Mouse (Mus musculus) heart, embryonic 10.5 days (tissue): ENCODE data around the gene Clec2i. TPM values are rescaled to one million over a fixed set of nuclear protein-coding genes. Genes with fewer than 3 reads are reported as not detected.
"Not testable (repeated sequence)": the region's sequence is repeated elsewhere in the genome, so short reads cannot be mapped to it uniquely, and the experiment has no call there.

Experiments
- DNase-seq: peaks from one replicate; pipeline ENCODE4 v3.0.0-alpha.2; 2017; ENCODE audit warnings: low spot score
- H3K27ac ChIP-seq: fragments of 300-500 bp; sonication (generic); 2 replicates; pipeline ENCODE4 v1.5.1; 2016; ENCODE audit warnings: mild to moderate bottlenecking
- H3K27me3 ChIP-seq: fragments of 300-500 bp; sonication (generic); 2 replicates; pipeline ENCODE4 v1.6.1; 2016; ENCODE audit warnings: mild to moderate bottlenecking; ENCODE audit not compliant: poor library complexity, insufficient read depth, severe bottlenecking
- H3K36me3 ChIP-seq: fragments of 300-500 bp; sonication (generic); 2 replicates; pipeline ENCODE4 v1.6.1; 2016; ENCODE audit warnings: mild to moderate bottlenecking, moderate library complexity
- H3K4me1 ChIP-seq: fragments of 300-500 bp; sonication (generic); 2 replicates; pipeline ENCODE4 v1.6.1; 2016; ENCODE audit warnings: mild to moderate bottlenecking
- H3K4me3 ChIP-seq: fragments of 300-500 bp; sonication (generic); 2 replicates; pipeline ENCODE4 v1.5.1; 2016; ENCODE audit warnings: mild to moderate bottlenecking, moderate library complexity
- H3K9me3 ChIP-seq: fragments of 300-500 bp; sonication (generic); 2 replicates; pipeline ENCODE4 v1.6.1; 2016; ENCODE audit warnings: mild to moderate bottlenecking, moderate library complexity
- WGBS: fragments of 180-500 bp; shearing (Covaris S2); methylation state at CpG from one replicate; pipeline ENCODE4 v1.1.7; 2016; 5-methylcytosine and 5-hydroxymethylcytosine counted together
- polyA plus RNA-seq: library from polyadenylated mRNA; unstranded; fragments of >200 nt; fragmentation: Nextera tagmentation; extraction: Ambion mirVana; gene quantifications from 2 replicates; pipeline ENCODE4 v1.2.1, GENCODE M21; 2016

Clec2i gene
- polyA plus RNA-seq = not detected in 2 replicates

GRCm38 (mm10) chr6:128887091-128887790 lies at the start of gene Clec2i:
Clec2i (plus strand) TSS chr6:128887588.
- H3K9me3 ChIP-seq, H3K4me3 ChIP-seq, H3K27ac ChIP-seq, DNase-seq, H3K4me1 ChIP-seq, H3K27me3 ChIP-seq, H3K36me3 ChIP-seq: not testable (repeated sequence)
- 77% methylated on average over 6 of the region's 6 CpGs for WGBS

- Histone ChIP-seq H3K36me3 (no peaks in the 10 kb centered on the region), H3K4me3 (peak overlapping the region; percentile 70), H3K4me1 (peaks cover 19% of the 10 kb centered on the region), H3K27me3 (no peaks in the 10 kb centered on the region), H3K27ac (peak overlapping the region; percentile 93), H3K9me3 (no peaks in the 10 kb centered on the region)
- peak; percentile 93 for DNase-seq
- WGBS = under 1% methylated on average over 49 of the region's 49 CpGs
Observed at GRCm38 (mm10) chr6:128838342-128839265, 48.8 kb upstream of the Clec2i start.

DNA sequence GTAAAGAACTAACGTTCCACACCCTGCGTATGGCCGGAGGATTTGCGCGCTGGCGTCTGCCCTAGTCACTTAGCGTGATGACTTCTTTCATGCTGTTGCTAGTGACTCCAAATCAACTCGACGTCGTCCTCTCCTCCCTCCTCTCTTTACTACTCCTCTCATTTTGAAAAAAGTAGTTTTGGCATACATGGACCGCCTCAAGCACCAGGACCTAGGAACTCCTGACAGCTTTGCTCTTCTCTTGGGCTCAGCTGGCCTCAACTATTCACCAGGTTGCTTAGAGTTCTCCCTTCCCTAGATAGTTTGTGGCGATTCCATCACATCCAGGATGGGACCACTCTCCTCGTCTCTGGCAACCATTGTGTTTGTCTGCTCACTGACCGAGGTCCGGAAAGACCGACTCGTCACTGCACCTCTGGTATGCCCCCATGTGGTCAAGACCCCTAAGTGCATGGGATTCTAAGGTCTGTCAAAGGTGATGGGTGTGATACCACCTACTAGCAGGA lies 48.1 kb upstream of the Clec2i start:
- Histone ChIP-seq H3K27me3 (no peaks in the 10 kb centered on the region), H3K9me3 (no peaks in the 10 kb centered on the region), H3K4me1 (peaks cover 22% of the 10 kb centered on the region), H3K27ac (peak overlapping the region; percentile 83), H3K36me3 (no peaks in the 10 kb centered on the region), H3K4me3 (peak overlapping the region; percentile 70)
- WGBS = under 1% methylated on average over 17 of the region's 17 CpGs
- DNase-seq = peak; percentile 95

- H3K9me3 ChIP-seq = no peaks in the 10 kb centered on the region
- DNase-seq = no peak
- no peaks in the 10 kb centered on the region for H3K27me3 ChIP-seq
- 63% methylated on average over 7 of the region's 7 CpGs for WGBS
- H3K27ac ChIP-seq = no peak overlapping the region
- H3K4me3 ChIP-seq = peak overlapping the region; percentile 70; the same call in 1 of the 2 replicates
- H3K36me3 ChIP-seq = no peaks in the 10 kb centered on the region
- peaks cover 24% of the 10 kb centered on the region for H3K4me1 ChIP-seq
Observed at GRCm38 (mm10) chr6:128839921-128840320, 47.5 kb upstream of the Clec2i start.

GRCm38 (mm10) chr6:128840669-128841068 lies 46.7 kb upstream of the Clec2i start:
- 85% methylated on average over 3 of the region's 3 CpGs for WGBS
- not testable (repeated sequence) for H3K27ac ChIP-seq, H3K36me3 ChIP-seq, H3K4me3 ChIP-seq, H3K9me3 ChIP-seq, H3K27me3 ChIP-seq, DNase-seq
- H3K4me1 ChIP-seq = peaks cover 24% of the 10 kb centered on the region

DNA sequence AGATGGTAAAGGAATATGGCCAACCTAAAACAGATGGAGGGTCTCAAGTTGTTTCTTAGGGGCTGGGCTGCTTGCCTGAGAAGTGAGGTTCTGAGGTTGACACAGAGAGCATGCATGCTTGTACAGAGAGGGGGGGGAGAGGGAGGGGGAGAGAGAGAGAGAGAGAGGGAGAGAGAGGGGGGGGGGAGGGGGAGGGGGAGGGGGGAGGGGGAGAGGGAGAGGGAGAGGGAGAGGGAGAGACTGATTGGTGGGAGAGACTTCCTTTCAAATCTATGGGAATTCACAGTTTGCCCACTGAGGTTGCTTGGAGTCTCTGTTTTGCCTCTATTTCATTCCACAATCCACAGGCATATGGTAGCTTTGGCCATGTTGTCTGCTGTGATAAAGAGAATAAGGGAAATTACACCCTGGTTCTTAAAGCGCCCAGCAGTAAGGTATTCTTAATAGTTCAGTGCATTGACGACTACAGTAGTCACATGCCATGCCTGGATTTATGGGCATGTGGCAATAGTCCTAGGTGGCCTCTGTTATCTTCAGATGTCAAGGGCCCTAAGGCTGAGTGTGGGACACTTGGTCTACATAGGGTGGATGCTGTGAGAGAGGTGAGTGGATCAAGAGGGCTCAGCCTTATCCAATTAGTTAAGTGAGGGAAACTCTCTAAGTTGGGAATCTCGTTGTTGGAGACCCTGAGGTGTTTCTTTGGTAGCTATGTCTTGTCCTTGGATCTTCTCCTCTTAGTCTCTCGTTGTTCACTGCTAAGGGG lies 45.9 kb upstream of the Clec2i start:
- Histone ChIP-seq H3K4me3 (peak overlapping the region; percentile 85), H3K9me3 (no peaks in the 10 kb centered on the region), H3K36me3 (no peaks in the 10 kb centered on the region), H3K27ac (no peak overlapping the region), H3K4me1 (peaks cover 24% of the 10 kb centered on the region), H3K27me3 (no peaks in the 10 kb centered on the region)
- DNase-seq = no peak
- WGBS = 40% methylated on average over 4 of the region's 4 CpGs

GRCm38 (mm10) chr6:128842356-128842944 lies 44.9 kb upstream of the Clec2i start:
- H3K4me3 ChIP-seq = peak overlapping the region; percentile 85
- no peak for DNase-seq
- no peaks in the 10 kb centered on the region for H3K36me3 ChIP-seq
- peak overlapping the region; percentile 90 for H3K27ac ChIP-seq
- WGBS = under 1% methylated on average over 20 of the region's 20 CpGs
- no peaks in the 10 kb centered on the region for H3K9me3 ChIP-seq
- H3K4me1 ChIP-seq = peaks cover 18% of the 10 kb centered on the region
- H3K27me3 ChIP-seq = no peaks in the 10 kb centered on the region

- DNase-seq = peak; percentile 95
- H3K27ac ChIP-seq = peak overlapping the region; percentile 90
- H3K4me3 ChIP-seq = peak overlapping the region; percentile 85
- H3K4me1 ChIP-seq = peaks cover 17% of the 10 kb centered on the region
- H3K9me3 ChIP-seq = no peaks in the 10 kb centered on the region
- no peaks in the 10 kb centered on the region for H3K27me3 ChIP-seq
- H3K36me3 ChIP-seq = no peaks in the 10 kb centered on the region
- WGBS = under 1% methylated on average over 44 of the region's 44 CpGs
Observed at GRCm38 (mm10) chr6:128842945-128843478, 44.4 kb upstream of the Clec2i start.

GRCm38 (mm10) chr6:128843479-128843992 lies 43.9 kb upstream of the Clec2i start:
- peak overlapping the region; percentile 90 for H3K27ac ChIP-seq
- WGBS = under 1% methylated on average over 22 of the region's 22 CpGs
- no peaks in the 10 kb centered on the region for H3K36me3 ChIP-seq
- peak; percentile 79 for DNase-seq
- no peaks in the 10 kb centered on the region for H3K9me3 ChIP-seq
- H3K4me1 ChIP-seq = peaks cover 17% of the 10 kb centered on the region
- H3K27me3 ChIP-seq = no peaks in the 10 kb centered on the region
- peak overlapping the region; percentile 85 for H3K4me3 ChIP-seq

DNA sequence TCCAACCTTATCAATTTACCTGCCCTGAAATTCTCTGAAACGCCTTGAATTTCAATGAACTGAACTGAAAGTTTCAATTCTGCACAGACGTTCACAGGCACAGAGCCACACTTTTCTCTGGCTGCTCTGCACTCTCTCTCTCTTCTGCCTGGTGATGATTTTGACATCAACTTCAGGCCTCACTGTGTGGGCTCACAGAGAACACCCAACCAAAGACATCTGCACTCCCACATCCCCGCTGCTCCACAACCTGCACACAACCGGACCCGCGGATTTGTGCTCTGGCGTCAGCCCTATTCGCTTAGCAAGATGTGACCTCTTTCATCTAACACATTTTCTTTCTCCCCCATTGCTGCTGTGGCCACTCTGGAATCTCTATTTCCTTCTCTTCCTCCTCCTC lies 43.3 kb upstream of the Clec2i start:
- H3K9me3 ChIP-seq = no peaks in the 10 kb centered on the region
- peaks cover 17% of the 10 kb centered on the region for H3K4me1 ChIP-seq
- no peak for DNase-seq
- H3K27me3 ChIP-seq = no peaks in the 10 kb centered on the region
- WGBS = 37% methylated on average over 8 of the region's 8 CpGs
- H3K4me3 ChIP-seq = peak overlapping the region; percentile 85
- no peak overlapping the region for H3K27ac ChIP-seq
- H3K36me3 ChIP-seq = no peaks in the 10 kb centered on the region

DNA sequence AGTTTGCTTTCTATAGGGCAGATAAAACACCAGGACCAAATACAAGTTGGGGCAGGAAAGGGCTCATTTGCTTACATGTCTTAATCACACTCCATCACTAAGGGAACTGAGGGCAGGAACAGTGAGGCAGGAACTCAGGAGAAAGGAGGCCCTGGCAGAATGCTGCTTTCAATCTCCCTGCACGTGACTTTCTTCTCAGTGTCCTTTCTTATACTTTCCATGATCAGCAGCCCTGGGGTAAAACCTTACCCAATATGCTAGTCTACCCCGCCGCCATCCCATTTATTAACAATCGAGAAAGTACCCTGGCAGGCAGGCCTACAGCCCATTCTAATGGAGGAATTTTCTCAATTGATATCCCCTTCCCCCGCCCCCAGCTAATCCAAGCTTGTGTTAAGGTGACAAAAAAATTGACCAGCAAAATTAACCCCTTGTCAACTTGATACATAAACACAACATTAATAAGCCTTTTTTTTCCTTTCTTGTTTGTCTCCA lies 42.8 kb upstream of the Clec2i start:
- no peaks in the 10 kb centered on the region for H3K36me3 ChIP-seq
- H3K27me3 ChIP-seq = no peaks in the 10 kb centered on the region
- DNase-seq = no peak
- 89% methylated on average over 5 of the region's 5 CpGs for WGBS
- H3K27ac ChIP-seq = no peak overlapping the region
- H3K9me3 ChIP-seq = no peaks in the 10 kb centered on the region
- H3K4me1 ChIP-seq = peaks cover 15% of the 10 kb centered on the region
- H3K4me3 ChIP-seq = no peak overlapping the region
